Mouse (Mus musculus): ENCODE measurements at regions not wholly inside any gene's neighbourhood (a gene's known extent, or its start where the extent isn't known, plus 50 kb on each side); places are given as distances from the start of the nearest gene placed in this dataset.
"Not testable (repeated sequence)": the region's sequence is repeated elsewhere in the genome, so short reads cannot be mapped to it uniquely, and the experiment has no call there.

- no peak for DNase-seq
Observed at GRCm38 (mm10) chr3:21891819-21892480, 184.5 kb upstream of the Tbl1xr1 start.

- DNase-seq: no peak
Observed at GRCm38 (mm10) chr3:21892864-21893404, 183.5 kb upstream of the Tbl1xr1 start.

- no peak for DNase-seq
Observed at GRCm38 (mm10) chr3:21895551-21895950, 180.9 kb upstream of the Tbl1xr1 start.

- DNase-seq: no peak
Observed at GRCm38 (mm10) chr3:21898241-21898640, 178.2 kb upstream of the Tbl1xr1 start.

- DNase-seq: no peak
Observed at GRCm38 (mm10) chr3:21905384-21906073, 170.9 kb upstream of the Tbl1xr1 start.

- DNase-seq: no peak
Observed at GRCm38 (mm10) chr3:21908828-21909227, 167.6 kb upstream of the Tbl1xr1 start.

- DNase-seq: no peak
Observed at GRCm38 (mm10) chr3:21910080-21910479, 166.4 kb upstream of the Tbl1xr1 start.

GRCm38 (mm10) chr3:21911071-21911470 lies 165.4 kb upstream of the Tbl1xr1 start:
- no peak for DNase-seq

- no peak for DNase-seq
Observed at GRCm38 (mm10) chr3:21917228-21917910, 159.1 kb upstream of the Tbl1xr1 start.

- no peak for DNase-seq
Observed at GRCm38 (mm10) chr3:21918431-21918830, 158.0 kb upstream of the Tbl1xr1 start.

- DNase-seq: no peak
Observed at GRCm38 (mm10) chr3:21919931-21920330, 156.5 kb upstream of the Tbl1xr1 start.

GRCm38 (mm10) chr3:21931951-21932350 lies 144.5 kb upstream of the Tbl1xr1 start:
- no peak for DNase-seq

GRCm38 (mm10) chr3:21932696-21933095 lies 143.8 kb upstream of the Tbl1xr1 start:
- not testable (repeated sequence) for DNase-seq

- peak; percentile 6 for DNase-seq
Observed at GRCm38 (mm10) chr3:21934731-21935271, 141.7 kb upstream of the Tbl1xr1 start.

GRCm38 (mm10) chr3:21935571-21936261 lies 140.7 kb upstream of the Tbl1xr1 start:
- DNase-seq: peak; percentile 90

- DNase-seq: no peak
Observed at GRCm38 (mm10) chr3:21936262-21936603, 140.2 kb upstream of the Tbl1xr1 start.

GRCm38 (mm10) chr3:21936616-21937015 lies 139.8 kb upstream of the Tbl1xr1 start:
- no peak for DNase-seq

GRCm38 (mm10) chr3:21937281-21938035 lies 139.0 kb upstream of the Tbl1xr1 start:
- no peak for DNase-seq

GRCm38 (mm10) chr3:21938071-21938848 lies 138.2 kb upstream of the Tbl1xr1 start:
- DNase-seq: peak; percentile 57

GRCm38 (mm10) chr3:21939738-21940137 lies 136.7 kb upstream of the Tbl1xr1 start:
- no peak for DNase-seq

- DNase-seq: no peak
Observed at GRCm38 (mm10) chr3:21941596-21941995, 134.9 kb upstream of the Tbl1xr1 start.

Measured in cerebellum, adult 11 months (tissue).